Mouse (Mus musculus) liver, adult 2 months (tissue): ENCODE measurements at regions not wholly inside any gene's neighbourhood (a gene's known extent, or its start where the extent isn't known, plus 50 kb on each side); places are given as distances from the start of the nearest gene placed in this dataset.

Experiments used
- DNase-seq: peaks from one replicate; pipeline ENCODE4 v3.0.0-alpha.2; 2011; ENCODE audit warnings: low read depth, low spot score; ENCODE audit errors: extremely low read depth
- H3K27ac ChIP-seq: fragments of 200-500 bp; replicated peaks from 2 replicates; pipeline ENCODE4 v1.5.1; 2012; ENCODE audit warnings: low read depth, mild to moderate bottlenecking, control low read depth, inconsistent platforms, low read length; ENCODE audit not compliant: insufficient read depth
- H3K27me3 ChIP-seq: fragments of 200-500 bp; 2 replicates; pipeline ENCODE4 v1.6.1; 2012; ENCODE audit warnings: mild to moderate bottlenecking, moderate library complexity, low read length, inconsistent platforms; ENCODE audit not compliant: control insufficient read depth, insufficient read depth
- H3K36me3 ChIP-seq: fragments of 200-500 bp; 2 replicates; pipeline ENCODE4 v1.6.1; 2012; ENCODE audit warnings: low read length, inconsistent platforms; ENCODE audit not compliant: control insufficient read depth, insufficient read depth
- H3K4me1 ChIP-seq: fragments of 200-500 bp; 2 replicates; pipeline ENCODE4 v1.6.1; 2011; ENCODE audit warnings: low read length; ENCODE audit not compliant: control insufficient read depth, insufficient read depth
- H3K4me3 ChIP-seq: fragments of 200-500 bp; 2 replicates; pipeline ENCODE4 v1.5.1; 2011; ENCODE audit warnings: low read depth, mild to moderate bottlenecking, control low read depth, low read length, moderate library complexity; ENCODE audit not compliant: insufficient read depth
- H3K79me2 ChIP-seq: fragments of 200-500 bp; 2 replicates; pipeline ENCODE4 v1.6.1; 2012; ENCODE audit warnings: inconsistent platforms, mild to moderate bottlenecking, low read length, moderate library complexity; ENCODE audit not compliant: control insufficient read depth, insufficient read depth
- H3K9ac ChIP-seq: fragments of 200-500 bp; 2 replicates; pipeline ENCODE4 v1.6.1; 2012; ENCODE audit warnings: low read depth, mild to moderate bottlenecking, control low read depth, inconsistent platforms, low read length
- CTCF ChIP-seq: fragments of 200-500 bp; IDR thresholded peaks from 2 replicates; pipeline ENCODE4 v1.5.1; 2011; ENCODE audit warnings: low read depth, low read length, control low read depth
- POLR2A ChIP-seq: fragments of 200-500 bp; IDR thresholded peaks from 2 replicates; pipeline ENCODE4 v1.6.1; 2011; ENCODE audit warnings: low read length, control low read depth; ENCODE audit not compliant: insufficient read depth; ENCODE audit errors: extremely low read depth
- WGBS: fragments of 180-500 bp; shearing (Covaris S2); methylation state at CpG from one replicate; pipeline ENCODE4 v1.1.7; 2018; 5-methylcytosine and 5-hydroxymethylcytosine counted together

DNA sequence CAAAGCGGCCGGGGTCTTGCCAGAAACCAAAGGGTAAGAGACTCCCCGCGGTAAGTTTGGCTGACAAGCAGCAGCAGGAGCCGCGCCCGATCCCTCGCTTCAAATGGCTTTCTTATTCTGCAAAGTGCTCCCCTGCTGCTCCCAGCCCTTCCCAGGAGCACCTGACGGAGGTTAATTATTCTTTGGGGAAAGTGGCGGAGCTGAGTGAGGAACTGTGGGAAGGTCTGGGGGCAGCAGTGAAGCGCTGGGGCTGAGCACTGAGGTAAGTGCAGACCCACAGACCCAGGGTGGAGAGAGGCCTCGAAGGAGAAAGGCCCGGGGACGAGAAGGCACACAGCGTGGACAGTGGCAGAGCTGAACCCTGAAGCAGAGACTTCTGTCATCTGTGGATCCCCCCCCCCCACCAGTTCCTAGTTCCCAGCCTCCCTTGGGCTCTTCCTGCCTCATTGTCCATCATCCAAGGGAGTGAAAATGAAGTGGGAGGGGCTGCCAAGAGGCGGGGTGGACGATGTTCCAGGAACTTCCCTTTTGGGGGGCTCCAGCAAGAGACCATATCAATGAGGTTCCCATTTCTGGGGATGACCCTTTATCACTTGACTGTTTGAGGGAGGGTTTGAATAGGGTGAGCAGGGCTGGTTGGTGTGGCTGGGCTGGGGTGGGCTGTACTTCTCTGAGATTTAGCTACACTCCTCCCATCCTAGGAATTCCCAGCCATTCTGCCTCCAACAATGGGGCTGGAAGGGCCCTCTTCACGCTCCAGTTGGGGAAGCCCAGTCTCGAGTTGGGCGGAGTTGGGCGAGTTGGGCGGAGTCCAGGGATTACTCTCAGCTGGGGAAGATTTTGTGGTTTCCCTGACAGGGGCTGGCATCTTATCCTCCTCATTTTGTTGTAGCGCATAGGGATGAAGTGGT lies 59.4 kb upstream of the Shb start:
- H3K27me3 ChIP-seq = no peaks in the 10 kb centered on the region
- H3K9ac ChIP-seq = no peak overlapping the region
- no peak for DNase-seq
- no peak overlapping the region for H3K27ac ChIP-seq
- peaks cover 3% of the 10 kb centered on the region; the same call in 1 of the 2 replicates for H3K4me1 ChIP-seq
- no peak for TF ChIP-seq CTCF
- no peak for TF ChIP-seq POLR2A
- H3K4me3 ChIP-seq = no peak overlapping the region
- H3K36me3 ChIP-seq = no peaks in the 10 kb centered on the region
- no peaks in the 10 kb centered on the region for H3K79me2 ChIP-seq
- WGBS = 30% methylated on average over 23 of the region's 23 CpGs

DNA sequence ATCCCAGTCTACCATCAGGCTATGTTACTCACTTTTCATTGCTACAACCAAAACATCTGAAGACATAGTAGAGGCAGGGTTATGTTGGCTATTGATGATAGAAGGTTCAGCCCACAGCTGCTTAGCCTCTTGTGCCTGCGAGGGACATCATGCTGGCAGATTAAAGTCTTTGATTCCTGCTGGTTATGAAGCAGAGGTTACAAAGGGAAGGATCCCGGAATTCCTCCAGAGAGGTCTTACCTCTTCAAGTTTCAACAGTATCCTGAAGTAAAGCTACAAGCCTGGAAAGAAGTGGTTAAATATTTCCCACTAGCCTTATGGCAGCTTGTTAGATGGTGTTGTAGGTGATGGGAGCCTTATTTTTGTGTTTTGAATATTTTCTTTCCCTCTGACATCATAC lies 58.6 kb upstream of the Shb start:
- H3K27me3 ChIP-seq = no peaks in the 10 kb centered on the region
- H3K79me2 ChIP-seq = no peaks in the 10 kb centered on the region
- WGBS = 43% methylated on average over 2 of the region's 2 CpGs
- H3K9ac ChIP-seq = no peak overlapping the region
- no peaks in the 10 kb centered on the region for H3K36me3 ChIP-seq
- TF ChIP-seq CTCF (no peak), POLR2A (no peak)
- H3K27ac ChIP-seq = no peak overlapping the region
- no peak overlapping the region for H3K4me3 ChIP-seq
- peaks cover 3% of the 10 kb centered on the region; the same call in 1 of the 2 replicates for H3K4me1 ChIP-seq
- no peak for DNase-seq

DNA sequence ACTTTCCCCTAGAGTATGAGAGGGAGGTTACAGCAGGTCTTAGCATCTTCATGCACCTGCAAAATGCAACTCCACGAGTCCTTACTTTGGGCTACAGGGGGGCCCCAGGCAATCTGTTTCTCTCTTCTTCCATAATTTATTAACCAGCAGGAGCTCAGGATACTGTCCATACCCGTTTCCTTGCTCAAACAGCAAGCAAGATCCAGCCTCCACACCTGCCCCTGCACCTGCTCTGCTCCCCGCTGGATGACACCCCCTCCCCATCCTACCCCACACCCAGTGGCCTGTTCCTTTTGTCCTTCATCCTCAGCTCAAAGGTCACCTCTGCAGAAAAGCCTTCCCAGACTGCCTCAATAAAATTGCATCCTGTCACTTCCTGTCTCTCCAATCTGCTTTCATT lies 56.1 kb upstream of the Shb start:
- Histone ChIP-seq H3K27me3 (no peaks in the 10 kb centered on the region), H3K4me3 (no peak overlapping the region), H3K27ac (no peak overlapping the region), H3K9ac (no peak overlapping the region), H3K79me2 (no peaks in the 10 kb centered on the region), H3K4me1 (peaks cover 9% of the 10 kb centered on the region), H3K36me3 (no peaks in the 10 kb centered on the region)
- 30% methylated on average over 3 of the region's 3 CpGs for WGBS
- no peak for TF ChIP-seq CTCF
- TF ChIP-seq POLR2A = no peak
- no peak for DNase-seq

DNA sequence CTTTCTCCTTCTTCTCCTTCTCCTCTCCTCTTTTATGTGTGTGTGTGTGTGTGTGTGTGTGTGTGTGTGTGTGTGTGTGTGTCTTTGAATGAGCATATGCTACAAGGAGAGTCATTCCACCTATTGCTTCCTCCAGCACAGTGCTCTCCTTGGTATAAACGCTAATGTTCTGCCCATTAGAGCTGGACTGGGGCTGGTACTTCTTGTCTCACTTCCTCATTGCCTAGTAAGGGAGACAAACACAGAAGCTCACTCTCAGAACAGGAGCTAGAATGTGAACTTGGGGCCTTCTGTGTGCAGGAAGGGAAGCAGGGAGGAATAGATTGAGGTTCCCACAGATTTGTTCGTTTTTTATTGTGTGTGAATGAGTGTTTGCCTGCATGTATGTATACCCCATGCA lies 54.9 kb upstream of the Shb start:
- DNase-seq = no peak
- 77% methylated on average over 2 of the region's 2 CpGs for WGBS
- Histone ChIP-seq H3K79me2 (no peaks in the 10 kb centered on the region), H3K36me3 (no peaks in the 10 kb centered on the region), H3K4me3 (no peak overlapping the region), H3K27me3 (no peaks in the 10 kb centered on the region), H3K4me1 (peaks cover 9% of the 10 kb centered on the region), H3K9ac (no peak overlapping the region), H3K27ac (no peak overlapping the region)
- TF ChIP-seq CTCF (no peak), POLR2A (no peak)

- WGBS = 52% methylated on average over 2 of the region's 2 CpGs
- no peaks in the 10 kb centered on the region for H3K27me3 ChIP-seq
- TF ChIP-seq POLR2A = no peak
- TF ChIP-seq CTCF = no peak
- no peak overlapping the region for H3K27ac ChIP-seq
- no peak overlapping the region for H3K4me3 ChIP-seq
- peaks cover 9% of the 10 kb centered on the region for H3K4me1 ChIP-seq
- no peak for DNase-seq
- H3K9ac ChIP-seq = no peak overlapping the region
- no peaks in the 10 kb centered on the region for H3K36me3 ChIP-seq
- H3K79me2 ChIP-seq = no peaks in the 10 kb centered on the region
Observed at GRCm38 (mm10) chr4:45586310-45586709, 54.0 kb upstream of the Shb start.
